Mouse (Mus musculus) heart, embryonic 13.5 days (tissue): ENCODE data around the gene Tmem198. TPM values are rescaled to one million over a fixed set of nuclear protein-coding genes. Genes with fewer than 3 reads are reported as not detected.

Experiments used
- ATAC-seq: fragments of 200-750 bp; cut with Nextera tagmentation; 2 replicates; pipeline ENCODE4 v1.8.0; 2017; ENCODE audit warnings: moderate TSS enrichment; ENCODE audit not compliant: insufficient number of reproducible peaks, low FRiP score, low TSS enrichment; ENCODE audit errors: extremely low read depth
- H3K27ac ChIP-seq: fragments of 300-500 bp; sonication (generic); replicated peaks from 2 replicates; pipeline ENCODE4 v1.5.1; 2015; ENCODE audit warnings: moderate library complexity, mild to moderate bottlenecking, inconsistent platforms
- H3K27me3 ChIP-seq: fragments of 300-500 bp; sonication (generic); replicated peaks from 2 replicates; pipeline ENCODE4 v1.6.1; 2015; ENCODE audit warnings: mild to moderate bottlenecking, inconsistent platforms
- H3K36me3 ChIP-seq: fragments of 300-500 bp; sonication (generic); 2 replicates; pipeline ENCODE4 v1.6.1; 2015; ENCODE audit warnings: mild to moderate bottlenecking, inconsistent platforms
- H3K4me1 ChIP-seq: fragments of 300-500 bp; sonication (generic); 2 replicates; pipeline ENCODE4 v1.6.1; 2015; ENCODE audit warnings: inconsistent platforms
- H3K4me2 ChIP-seq: fragments of 300-500 bp; sonication (generic); 2 replicates; pipeline ENCODE4 v1.6.1; 2015; ENCODE audit warnings: inconsistent platforms, mild to moderate bottlenecking, moderate library complexity
- H3K4me3 ChIP-seq: fragments of 300-500 bp; sonication (generic); 2 replicates; pipeline ENCODE4 v1.5.1; 2015; ENCODE audit warnings: moderate library complexity, mild to moderate bottlenecking, inconsistent platforms
- H3K9ac ChIP-seq: fragments of 300-500 bp; sonication (generic); 2 replicates; pipeline ENCODE4 v1.6.1; 2015; ENCODE audit warnings: inconsistent platforms, mild to moderate bottlenecking, moderate library complexity
- H3K9me3 ChIP-seq: fragments of 300-500 bp; sonication (generic); 2 replicates; pipeline ENCODE4 v1.6.1; 2016; ENCODE audit warnings: inconsistent platforms
- WGBS: fragments of 180-500 bp; shearing (Covaris S2); methylation state at CpG from one replicate; pipeline ENCODE4 v1.1.7; 2015; ENCODE audit warnings: mixed read lengths; 5-methylcytosine and 5-hydroxymethylcytosine counted together
- polyA plus RNA-seq: library from polyadenylated mRNA; unstranded; fragments of >200 nt; fragmentation: Nextera tagmentation; extraction: Ambion mirVana; gene quantifications from 2 replicates; pipeline ENCODE4 v1.2.1, GENCODE M21; 2015

Tmem198 gene
- polyA plus RNA-seq, 1 experiment from 2014 or later: 0.49 TPM

DNA sequence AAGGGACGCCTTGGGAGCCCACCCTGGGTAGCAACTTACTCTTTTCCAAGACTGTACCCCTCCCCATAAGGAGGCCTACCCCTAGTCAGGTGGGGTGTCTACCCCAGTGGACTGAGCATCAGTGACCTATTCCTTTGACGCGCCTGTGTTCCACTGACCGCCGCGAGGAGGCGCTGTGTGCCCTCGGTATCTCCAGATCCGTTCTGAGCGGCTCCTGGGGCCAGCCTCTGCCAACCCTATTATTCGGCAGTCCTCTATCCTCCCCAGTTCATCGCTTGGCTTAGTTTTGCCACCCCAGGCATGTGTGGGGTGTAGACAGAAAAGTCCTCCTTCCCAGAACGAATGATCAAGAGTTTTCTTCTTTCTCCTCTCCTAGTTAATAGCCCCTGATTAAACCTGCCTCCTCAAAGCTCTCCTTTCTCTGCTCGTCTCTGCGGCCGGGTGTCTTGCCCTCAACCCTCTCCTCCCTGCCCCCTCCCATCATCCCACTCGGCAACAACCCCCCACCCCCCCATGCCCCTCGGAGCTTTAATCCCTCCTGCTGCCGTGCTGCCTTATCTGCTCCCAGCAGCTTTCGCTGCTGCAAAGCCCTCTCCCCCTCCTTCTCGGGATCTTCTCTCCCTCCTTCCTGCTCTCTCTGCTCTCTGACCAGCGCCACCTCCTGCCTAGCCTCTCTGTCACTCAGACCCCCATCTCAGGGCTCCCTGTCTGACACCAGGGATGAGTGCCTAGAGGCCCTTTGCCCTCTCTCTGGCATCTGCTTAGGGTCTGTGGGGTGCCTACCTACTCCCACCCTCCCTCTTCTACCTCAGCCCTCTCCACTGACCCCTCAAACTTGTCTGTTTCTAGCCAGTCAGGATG is 33.4 kb upstream of the Tmem198 start:
- H3K9me3 ChIP-seq: no peaks in the 10 kb centered on the region
- no peak for ATAC-seq
- H3K4me1 ChIP-seq: peaks cover 72% of the 10 kb centered on the region
- peak overlapping the region; percentile 42 for H3K4me3 ChIP-seq
- peak overlapping the region; percentile 48 for H3K27ac ChIP-seq
- under 1% methylated on average over 22 of the region's 22 CpGs for WGBS
- H3K27me3 ChIP-seq: peaks cover 82% of the 10 kb centered on the region
- H3K4me2 ChIP-seq: peak overlapping the region; percentile 72
- H3K36me3 ChIP-seq: peaks cover 22% of the 10 kb centered on the region
- H3K9ac ChIP-seq: peak overlapping the region; percentile 72

DNA sequence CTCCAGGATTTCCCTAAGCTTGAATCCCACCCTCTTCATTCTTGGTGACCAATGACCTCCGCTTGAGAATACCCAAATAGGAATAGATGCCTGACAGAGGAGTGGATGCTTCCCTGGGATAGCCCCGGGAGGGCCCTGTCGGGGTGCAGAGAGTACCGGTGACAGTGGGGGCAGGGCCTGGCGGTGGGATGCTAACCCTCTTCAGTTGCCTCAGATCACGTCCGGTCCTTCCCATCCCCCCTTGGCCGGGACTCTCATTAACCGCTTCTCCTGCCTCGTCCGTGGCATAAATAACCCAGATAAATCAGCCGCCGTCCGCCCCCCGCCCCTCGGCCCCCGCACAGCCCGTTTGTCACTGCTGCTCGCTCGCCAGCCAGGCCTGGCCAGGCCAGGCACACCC is 32.7 kb upstream of the Tmem198 start:
- Histone ChIP-seq H3K27ac (peak overlapping the region; percentile 48), H3K4me2 (peak overlapping the region; percentile 72), H3K27me3 (peaks cover 88% of the 10 kb centered on the region), H3K36me3 (peaks cover 15% of the 10 kb centered on the region), H3K4me3 (peak overlapping the region; percentile 42; the same call in 1 of the 2 replicates), H3K9me3 (no peaks in the 10 kb centered on the region), H3K9ac (peak overlapping the region; percentile 72), H3K4me1 (peaks cover 76% of the 10 kb centered on the region)
- no peak for ATAC-seq
- 7% methylated on average over 20 of the region's 20 CpGs for WGBS

DNA sequence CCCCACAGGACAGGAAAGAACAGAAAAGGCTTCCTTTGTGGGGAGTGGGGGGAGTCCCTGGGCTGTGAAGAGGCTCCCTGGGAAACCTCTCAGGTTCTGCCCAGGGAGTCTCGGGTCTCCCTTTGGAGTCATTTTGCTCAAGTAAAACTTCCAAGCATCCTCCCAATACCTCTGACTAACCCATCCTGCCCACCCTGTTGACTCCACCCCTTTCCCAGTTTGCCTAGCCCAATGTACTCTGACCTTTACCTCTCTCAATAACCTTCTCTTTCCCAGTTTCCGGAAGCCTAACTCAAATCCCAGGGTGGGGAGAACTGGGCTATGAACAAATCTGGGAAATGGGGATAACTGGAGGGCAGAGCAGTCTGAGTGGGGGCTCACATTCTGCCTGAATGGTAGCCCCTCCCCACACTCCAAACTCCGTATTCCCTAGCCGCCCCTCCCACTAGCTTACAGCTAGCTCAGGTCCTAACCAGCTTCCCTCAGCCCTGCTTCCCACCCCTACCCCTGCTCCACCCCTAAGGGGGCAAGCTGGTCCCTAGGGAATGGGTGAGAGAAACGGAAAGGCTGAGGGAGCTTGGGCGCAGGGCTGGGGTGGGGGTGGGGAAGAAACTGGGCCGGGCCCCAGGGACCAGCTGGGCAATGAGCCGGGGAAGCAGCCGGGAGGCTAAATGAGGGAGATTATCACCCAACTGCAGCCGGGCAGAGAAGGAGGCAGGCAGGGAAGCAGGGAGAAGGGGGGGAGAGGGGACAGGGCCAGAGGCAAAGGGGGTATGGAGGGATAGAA is 31.9 kb upstream of the Tmem198 start:
- no peak for ATAC-seq
- H3K27ac ChIP-seq: no peak overlapping the region
- peaks cover 76% of the 10 kb centered on the region for H3K4me1 ChIP-seq
- peak overlapping the region; percentile 72 for H3K4me2 ChIP-seq
- peaks cover 7% of the 10 kb centered on the region for H3K36me3 ChIP-seq
- peak overlapping the region; percentile 16; the same call in 1 of the 2 replicates for H3K4me3 ChIP-seq
- peaks cover 93% of the 10 kb centered on the region for H3K27me3 ChIP-seq
- peak overlapping the region; percentile 72 for H3K9ac ChIP-seq
- H3K9me3 ChIP-seq: no peaks in the 10 kb centered on the region
- 9% methylated on average over 10 of the region's 10 CpGs for WGBS

- WGBS: 7% methylated on average over 7 of the region's 7 CpGs
- Histone ChIP-seq H3K27me3 (peaks cover 95% of the 10 kb centered on the region), H3K4me1 (peaks cover 76% of the 10 kb centered on the region), H3K27ac (no peak overlapping the region), H3K9me3 (no peaks in the 10 kb centered on the region), H3K36me3 (0 out of 2 replicates have a peak, but pooled peaks cover under 1% of the 10 kb centered on the region), H3K9ac (peak overlapping the region; percentile 72; the same call in 1 of the 2 replicates), H3K4me3 (no peak overlapping the region), H3K4me2 (peak overlapping the region; percentile 72)
- ATAC-seq: no peak
Observed at GRCm38 (mm10) chr1:75448052-75448431, 31.3 kb upstream of the Tmem198 start.

GRCm38 (mm10) chr1:75448937-75449336 is 30.4 kb upstream of the Tmem198 start:
- peaks cover 95% of the 10 kb centered on the region for H3K27me3 ChIP-seq
- H3K9ac ChIP-seq: peak overlapping the region; percentile 5; the same call in 1 of the 2 replicates
- no peak overlapping the region for H3K4me3 ChIP-seq
- WGBS: 4% methylated on average over 14 of the region's 14 CpGs
- no peaks in the 10 kb centered on the region for H3K36me3 ChIP-seq
- H3K27ac ChIP-seq: no peak overlapping the region
- peaks cover 70% of the 10 kb centered on the region for H3K4me1 ChIP-seq
- no peak overlapping the region for H3K4me2 ChIP-seq
- H3K9me3 ChIP-seq: no peaks in the 10 kb centered on the region
- no peak for ATAC-seq

GRCm38 (mm10) chr1:75449377-75450135 is 29.8 kb upstream of the Tmem198 start:
- Histone ChIP-seq H3K27ac (no peak overlapping the region), H3K27me3 (peaks cover 94% of the 10 kb centered on the region), H3K4me1 (peaks cover 66% of the 10 kb centered on the region), H3K36me3 (no peaks in the 10 kb centered on the region), H3K9ac (peak overlapping the region; percentile 74; the same call in 1 of the 2 replicates), H3K4me3 (peak overlapping the region; percentile 46; the same call in 1 of the 2 replicates), H3K4me2 (peak overlapping the region; percentile 73), H3K9me3 (no peaks in the 10 kb centered on the region)
- WGBS: 10% methylated on average over 8 of the region's 8 CpGs
- ATAC-seq: no peak

DNA sequence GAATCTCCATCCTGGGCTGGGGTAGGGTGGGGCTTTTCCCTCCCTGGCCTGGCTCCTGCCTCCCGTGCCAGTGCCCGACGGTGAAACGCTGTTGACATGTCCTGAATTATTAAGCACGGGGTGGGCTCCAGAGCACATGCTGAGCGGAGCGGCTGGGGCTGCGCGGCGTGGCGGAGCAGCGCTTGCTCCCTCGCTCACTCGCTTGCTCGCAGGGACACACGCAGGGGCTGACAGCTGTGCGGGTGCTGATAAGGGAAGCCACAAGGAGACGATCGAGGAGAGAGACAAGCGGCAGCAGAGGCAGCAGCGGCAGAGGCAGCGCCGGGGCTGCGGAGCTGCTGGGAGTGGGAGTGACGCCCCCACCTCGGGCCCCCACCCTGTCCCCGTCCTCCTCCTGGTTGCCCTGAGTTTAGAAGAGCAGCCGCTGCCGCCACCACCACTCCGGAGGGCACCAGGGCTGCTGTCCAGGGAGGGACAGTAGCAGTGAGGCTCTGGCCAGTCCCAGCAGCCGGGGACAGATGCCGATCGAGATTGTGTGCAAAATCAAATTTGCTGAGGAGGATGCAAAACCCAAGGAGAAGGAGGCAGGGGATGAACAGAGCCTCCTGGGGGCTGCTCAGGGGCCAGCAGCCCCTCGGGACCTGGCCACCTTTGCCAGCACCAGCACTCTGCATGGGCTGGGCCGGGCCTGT is 28.9 kb upstream of the Tmem198 start, which contains the start of gene Asic4:
Gene Asic4, plus strand, starts transcription at position 123 of the 692 bp plus-strand sequence.
- peak within 1 kb of the TSS; percentile 74 for H3K9ac ChIP-seq
- peaks cover 92% of the 10 kb centered on the region for H3K27me3 ChIP-seq
- 1% methylated on average over 35 of the region's 35 CpGs for WGBS
- no peaks in the 10 kb centered on the region for H3K9me3 ChIP-seq
- peak within 1 kb of the TSS; percentile 46 for H3K4me3 ChIP-seq
- no peaks in the 10 kb centered on the region for H3K36me3 ChIP-seq
- H3K4me1 ChIP-seq: peaks cover 57% of the 10 kb centered on the region
- H3K27ac ChIP-seq: no peak within 1 kb of the TSS
- peak within 1 kb of the TSS; percentile 73 for H3K4me2 ChIP-seq
- ATAC-seq: no peak

DNA sequence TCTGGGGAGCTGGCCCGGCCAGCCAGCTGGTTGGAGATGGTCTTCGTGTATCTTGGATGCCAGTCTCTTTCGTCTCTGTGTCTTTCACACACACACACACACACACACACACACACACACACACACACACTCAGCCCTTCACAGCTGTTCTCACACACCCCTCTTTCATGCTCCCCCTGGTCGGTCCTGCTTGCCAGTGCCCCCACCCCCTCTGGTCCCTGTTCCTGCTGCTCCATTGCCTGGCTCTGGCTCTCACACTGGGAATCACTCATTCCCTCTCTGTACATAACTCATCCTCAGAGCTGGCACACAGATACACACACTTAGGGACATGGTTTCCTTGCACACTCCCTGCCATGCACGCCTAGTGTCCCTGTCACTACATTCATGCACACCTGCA is 27.4 kb upstream of the Tmem198 start:
- no peak overlapping the region for H3K9ac ChIP-seq
- 73% methylated on average over 3 of the region's 5 CpGs for WGBS
- H3K36me3 ChIP-seq: no peaks in the 10 kb centered on the region
- no peak for ATAC-seq
- no peak overlapping the region for H3K4me2 ChIP-seq
- H3K4me1 ChIP-seq: peaks cover 45% of the 10 kb centered on the region
- peaks cover 97% of the 10 kb centered on the region for H3K27me3 ChIP-seq
- H3K4me3 ChIP-seq: no peak overlapping the region
- no peak overlapping the region for H3K27ac ChIP-seq
- no peaks in the 10 kb centered on the region for H3K9me3 ChIP-seq

DNA sequence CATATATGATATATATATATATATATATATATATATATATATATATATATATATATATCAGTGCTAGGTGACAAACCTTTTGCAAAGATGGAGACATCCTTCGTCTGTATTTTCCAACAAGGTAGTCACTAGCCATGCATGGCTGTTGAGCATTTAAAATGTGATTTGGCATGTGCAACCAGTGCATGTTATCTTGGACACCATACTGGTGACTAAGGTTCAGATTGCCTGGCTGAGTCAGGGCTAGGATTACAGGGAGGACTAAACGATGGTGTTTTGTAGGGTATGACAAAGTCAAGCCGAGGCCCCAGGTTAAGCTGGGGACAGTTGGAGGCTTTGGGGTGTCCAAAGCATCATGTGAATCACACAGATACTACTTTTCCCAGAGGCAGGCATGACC is 23.9 kb upstream of the Tmem198 start:
- no peak for ATAC-seq
- H3K27ac ChIP-seq: no peak overlapping the region
- H3K4me3 ChIP-seq: no peak overlapping the region
- 68% methylated on average over 3 of the region's 3 CpGs for WGBS
- peaks cover 39% of the 10 kb centered on the region for H3K4me1 ChIP-seq
- peaks cover 95% of the 10 kb centered on the region for H3K27me3 ChIP-seq
- H3K36me3 ChIP-seq: no peaks in the 10 kb centered on the region
- H3K9ac ChIP-seq: no peak overlapping the region
- H3K9me3 ChIP-seq: no peaks in the 10 kb centered on the region
- no peak overlapping the region for H3K4me2 ChIP-seq

GRCm38 (mm10) chr1:75455948-75456347 is 23.4 kb upstream of the Tmem198 start:
- 31% methylated on average over 5 of the region's 5 CpGs for WGBS
- Histone ChIP-seq H3K4me3 (no peak overlapping the region), H3K27me3 (peaks cover 91% of the 10 kb centered on the region), H3K4me1 (peaks cover 34% of the 10 kb centered on the region), H3K4me2 (no peak overlapping the region), H3K9me3 (no peaks in the 10 kb centered on the region), H3K27ac (no peak overlapping the region), H3K36me3 (no peaks in the 10 kb centered on the region), H3K9ac (no peak overlapping the region)
- no peak for ATAC-seq
